Mouse (Mus musculus): ENCODE results near the gene Gm10961. TPM values are rescaled to one million over a fixed set of nuclear protein-coding genes. Genes with fewer than 3 reads are reported as not detected.

Gene Gm10961
- polyA plus RNA-seq, 1 experiment from 2014 or later: not detected

DNA sequence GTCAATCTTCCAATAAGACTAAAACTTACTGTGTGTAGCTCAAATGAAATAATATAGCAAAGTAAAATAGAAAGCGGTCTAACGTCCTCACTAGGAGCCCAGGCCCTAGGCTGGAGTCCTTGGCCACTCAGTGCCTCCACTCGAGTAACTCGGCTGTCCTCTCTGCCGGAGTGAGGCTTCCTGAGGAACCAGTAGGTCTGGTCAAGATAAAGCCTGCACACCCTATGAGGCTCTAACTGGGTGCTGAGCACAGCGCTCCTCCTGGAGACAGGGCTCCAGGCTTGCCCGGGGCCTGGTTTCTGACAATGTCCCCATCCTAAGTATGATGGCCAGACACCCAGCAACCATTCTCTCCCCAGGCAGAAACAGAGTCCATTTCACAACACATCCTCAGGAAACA lies 8.6 kb upstream of the Gm10961 start:
- H3K36me3 ChIP-seq (ENCODE audit: control insufficient read depth, insufficient read depth, low read length): peaks cover 35% of the 10 kb centered on the region

DNA sequence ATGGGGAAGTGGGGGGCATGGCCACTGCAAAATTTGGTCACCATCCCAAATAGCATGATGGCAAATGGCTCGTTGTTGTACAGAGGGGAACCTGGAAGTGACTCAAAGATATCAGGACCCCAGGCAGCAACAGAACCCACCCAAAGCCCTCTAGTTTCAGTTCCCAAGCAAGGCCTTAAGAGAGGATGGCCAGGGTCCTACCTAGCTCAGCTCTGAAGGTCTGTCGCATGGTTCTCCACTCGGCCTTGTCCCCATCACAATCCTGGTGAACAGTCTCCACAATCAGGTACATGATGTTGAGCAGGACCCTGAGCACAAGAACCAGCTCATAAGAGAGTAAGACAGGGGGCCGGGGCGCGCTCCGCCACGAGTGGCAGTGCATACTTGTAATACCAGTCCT lies 6.7 kb upstream of the Gm10961 start:
- DNase-seq (ENCODE audit: low spot score) (no peak), ATAC-seq (ENCODE audit: insufficient number of reproducible peaks, low FRiP score, low TSS enrichment, low read depth) (no peak)
- over 99% methylated on average over 8 of the region's 8 CpGs for WGBS
- no peaks in the 10 kb centered on the region for H3K9me3 ChIP-seq (ENCODE audit: control insufficient read depth, low read length)
- H3K27ac ChIP-seq (replicated peaks; ENCODE audit: low read depth, low read length): no peak overlapping the region
- H3K9ac ChIP-seq (ENCODE audit: low read length): no peak overlapping the region
- peaks cover 29% of the 10 kb centered on the region; the same call in 1 of the 2 replicates for H3K36me3 ChIP-seq (ENCODE audit: control insufficient read depth, insufficient read depth, low read length)
- H3K27me3 ChIP-seq (ENCODE audit: control insufficient read depth, insufficient read depth, low read length): no peaks in the 10 kb centered on the region
- H3K4me3 ChIP-seq (ENCODE audit: low read depth, low read length): no peak overlapping the region
- no peak overlapping the region for H3K4me2 ChIP-seq (ENCODE audit: low read depth, severe bottlenecking)
- no peaks in the 10 kb centered on the region for H3K4me1 ChIP-seq (ENCODE audit: control insufficient read depth, insufficient read depth, low read length)

More for the DNA sequence above, 8.6 kb upstream of the Gm10961 start:
- Histone ChIP-seq H3K9me3 (ENCODE audit: control insufficient read depth, low read length) (no peaks in the 10 kb centered on the region), H3K4me3 (ENCODE audit: low read depth, low read length) (no peak overlapping the region), H3K27ac (replicated peaks; ENCODE audit: low read depth, low read length) (no peak overlapping the region), H3K9ac (ENCODE audit: low read length) (no peak overlapping the region), H3K27me3 (ENCODE audit: control insufficient read depth, insufficient read depth, low read length) (no peaks in the 10 kb centered on the region), H3K4me2 (ENCODE audit: low read depth, severe bottlenecking) (no peak overlapping the region), H3K4me1 (ENCODE audit: control insufficient read depth, insufficient read depth, low read length) (no peaks in the 10 kb centered on the region)
- DNase-seq (ENCODE audit: low spot score) (no peak), ATAC-seq (ENCODE audit: insufficient number of reproducible peaks, low FRiP score, low TSS enrichment, low read depth) (no peak)
- whole genome bisulfite sequencing: 94% methylated on average over 7 of the region's 7 CpGs

DNA sequence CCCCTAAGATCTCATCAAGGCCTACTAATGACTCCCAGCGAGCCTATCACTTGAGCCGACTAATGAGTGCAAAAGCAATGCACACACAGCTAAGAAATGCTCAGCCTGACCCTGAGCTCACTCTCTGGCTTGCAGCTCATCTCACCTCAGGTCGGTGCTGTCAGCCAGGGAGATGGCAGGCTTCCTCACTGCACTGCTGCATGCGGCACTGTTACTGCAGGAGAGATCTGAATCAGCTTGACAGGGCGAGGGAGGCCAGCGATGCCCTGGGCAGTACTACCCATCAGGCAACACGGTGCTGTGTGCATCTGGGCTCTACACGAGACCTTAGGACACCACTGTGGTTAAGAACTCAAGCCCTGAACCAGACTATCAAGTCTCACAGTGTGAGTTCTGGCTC lies 5.6 kb upstream of the Gm10961 start:
- WGBS: 92% methylated on average over 8 of the region's 8 CpGs
- no peak for ATAC-seq (ENCODE audit: insufficient number of reproducible peaks, low FRiP score, low TSS enrichment, low read depth)
- Histone ChIP-seq H3K27me3 (ENCODE audit: control insufficient read depth, insufficient read depth, low read length) (no peaks in the 10 kb centered on the region), H3K27ac (replicated peaks; ENCODE audit: low read depth, low read length) (no peak overlapping the region), H3K9me3 (ENCODE audit: control insufficient read depth, low read length) (no peaks in the 10 kb centered on the region), H3K4me2 (ENCODE audit: low read depth, severe bottlenecking) (no peak overlapping the region), H3K9ac (ENCODE audit: low read length) (no peak overlapping the region), H3K36me3 (ENCODE audit: control insufficient read depth, insufficient read depth, low read length) (peaks cover 26% of the 10 kb centered on the region; the same call in 1 of the 2 replicates), H3K4me1 (ENCODE audit: control insufficient read depth, insufficient read depth, low read length) (no peaks in the 10 kb centered on the region; the same call in 1 of the 2 replicates), H3K4me3 (ENCODE audit: low read depth, low read length) (no peak overlapping the region)
- no peak for DNase-seq (ENCODE audit: low spot score)

DNA sequence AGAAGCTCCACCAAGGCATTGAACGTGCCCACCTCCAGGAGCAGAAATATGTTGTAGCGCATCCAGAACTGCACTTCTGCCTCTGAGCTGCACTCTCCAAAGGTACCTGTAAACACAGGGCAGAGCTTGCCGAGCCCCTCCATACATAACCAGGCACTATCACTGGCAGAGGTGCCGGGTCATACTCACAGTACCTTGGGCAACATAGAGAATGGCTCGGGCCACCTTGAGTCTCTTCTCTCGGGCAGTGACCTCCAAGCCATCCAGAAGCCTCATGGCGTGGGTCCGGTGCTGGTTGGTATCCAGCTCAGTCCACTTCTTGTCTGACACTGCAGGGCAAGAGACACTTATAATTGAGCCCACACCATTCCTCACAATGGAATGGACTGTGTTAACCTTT lies 4.4 kb upstream of the Gm10961 start:
- Histone ChIP-seq H3K4me2 (ENCODE audit: low read depth, severe bottlenecking) (no peak overlapping the region), H3K36me3 (ENCODE audit: control insufficient read depth, insufficient read depth, low read length) (peaks cover 20% of the 10 kb centered on the region; the same call in 1 of the 2 replicates), H3K27me3 (ENCODE audit: control insufficient read depth, insufficient read depth, low read length) (no peaks in the 10 kb centered on the region), H3K4me3 (ENCODE audit: low read depth, low read length) (no peak overlapping the region), H3K9me3 (ENCODE audit: control insufficient read depth, low read length) (no peaks in the 10 kb centered on the region), H3K9ac (ENCODE audit: low read length) (no peak overlapping the region), H3K27ac (replicated peaks; ENCODE audit: low read depth, low read length) (no peak overlapping the region), H3K4me1 (ENCODE audit: control insufficient read depth, insufficient read depth, low read length) (no peaks in the 10 kb centered on the region; the same call in 1 of the 2 replicates)
- DNase-seq (ENCODE audit: low spot score) (no peak), ATAC-seq (ENCODE audit: insufficient number of reproducible peaks, low FRiP score, low TSS enrichment, low read depth) (no peak)
- 95% methylated on average over 8 of the region's 8 CpGs for WGBS

DNA sequence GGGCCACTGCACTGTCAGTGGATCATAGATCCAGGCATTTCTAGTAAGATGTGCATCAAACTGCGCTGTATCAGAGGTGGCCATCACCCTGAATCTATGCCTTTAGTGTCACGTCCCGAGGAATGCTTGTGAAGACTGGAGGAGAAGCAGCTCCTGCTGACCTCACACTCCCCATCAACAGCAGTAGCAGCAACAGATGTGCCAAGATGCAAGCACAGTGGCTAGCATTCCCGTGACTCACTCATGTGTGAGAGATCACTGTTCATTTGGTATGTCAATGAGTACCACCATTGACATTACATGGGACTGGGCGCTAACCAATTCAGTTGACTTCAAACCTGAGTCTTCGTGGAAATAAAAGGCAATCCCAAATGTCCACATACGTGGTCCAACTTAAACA lies 3.5 kb upstream of the Gm10961 start:
- no peak for ATAC-seq (ENCODE audit: insufficient number of reproducible peaks, low FRiP score, low TSS enrichment, low read depth)
- DNase-seq (ENCODE audit: low spot score): no peak
- Histone ChIP-seq H3K4me3 (ENCODE audit: low read depth, low read length) (no peak overlapping the region), H3K36me3 (ENCODE audit: control insufficient read depth, insufficient read depth, low read length) (peaks cover 18% of the 10 kb centered on the region; the same call in 1 of the 2 replicates), H3K27me3 (ENCODE audit: control insufficient read depth, insufficient read depth, low read length) (no peaks in the 10 kb centered on the region), H3K9me3 (ENCODE audit: control insufficient read depth, low read length) (no peaks in the 10 kb centered on the region), H3K27ac (replicated peaks; ENCODE audit: low read depth, low read length) (no peak overlapping the region), H3K9ac (ENCODE audit: low read length) (no peak overlapping the region), H3K4me2 (ENCODE audit: low read depth, severe bottlenecking) (no peak overlapping the region), H3K4me1 (ENCODE audit: control insufficient read depth, insufficient read depth, low read length) (no peaks in the 10 kb centered on the region; the same call in 1 of the 2 replicates)
- 88% methylated on average over 7 of the region's 7 CpGs for WGBS

DNA sequence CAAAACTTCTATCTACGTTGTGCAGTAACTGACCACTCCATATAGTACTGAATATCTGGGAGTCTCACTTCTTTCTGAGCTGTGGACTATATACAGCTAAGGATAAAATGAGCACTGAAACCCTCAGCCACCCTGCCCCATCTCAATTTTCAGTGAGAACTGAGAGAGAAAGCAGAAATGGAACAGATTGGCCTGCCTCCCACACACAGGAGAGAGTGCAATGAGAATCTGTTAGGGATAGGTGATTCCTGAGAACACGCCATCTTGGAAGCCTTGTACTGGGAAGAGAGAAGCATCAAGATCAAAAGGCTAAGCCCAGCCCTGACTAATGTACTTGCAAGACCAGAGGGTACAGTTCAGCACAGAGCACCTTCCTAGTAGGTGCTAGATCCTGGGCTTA lies 2.6 kb upstream of the Gm10961 start:
- H3K9ac ChIP-seq (ENCODE audit: low read length): no peak overlapping the region
- 94% methylated on average over 2 of the region's 2 CpGs for WGBS

DNA sequence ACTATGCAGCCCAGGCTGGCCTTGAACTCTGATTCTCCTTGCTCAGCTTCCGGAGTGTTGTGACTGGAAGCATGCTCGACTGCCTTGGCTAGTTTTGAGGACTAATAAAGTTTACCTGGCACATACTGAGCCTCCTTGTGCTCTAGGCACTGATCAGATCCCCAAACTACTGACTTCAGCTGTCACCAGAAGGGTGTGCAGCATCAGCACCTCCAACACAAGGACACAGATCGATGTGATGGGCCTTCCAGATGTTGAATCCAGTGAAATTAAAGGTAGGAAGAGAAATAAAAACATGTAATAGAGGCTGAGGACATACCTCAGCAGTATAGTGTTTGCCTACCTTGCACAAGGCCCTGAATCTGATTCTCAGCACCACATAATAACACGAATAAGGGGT lies 1.7 kb upstream of the Gm10961 start:
- Histone ChIP-seq H3K4me2 (ENCODE audit: low read depth, severe bottlenecking) (no peak overlapping the region), H3K4me1 (ENCODE audit: control insufficient read depth, insufficient read depth, low read length) (no peaks in the 10 kb centered on the region; the same call in 1 of the 2 replicates), H3K4me3 (ENCODE audit: low read depth, low read length) (no peak overlapping the region), H3K27ac (replicated peaks; ENCODE audit: low read depth, low read length) (no peak overlapping the region), H3K27me3 (ENCODE audit: control insufficient read depth, insufficient read depth, low read length) (no peaks in the 10 kb centered on the region), H3K9me3 (ENCODE audit: control insufficient read depth, low read length) (no peaks in the 10 kb centered on the region), H3K9ac (ENCODE audit: low read length) (no peak overlapping the region), H3K36me3 (ENCODE audit: control insufficient read depth, insufficient read depth, low read length) (peaks cover 16% of the 10 kb centered on the region; the same call in 1 of the 2 replicates)
- ATAC-seq (ENCODE audit: insufficient number of reproducible peaks, low FRiP score, low TSS enrichment, low read depth) (no peak), DNase-seq (ENCODE audit: low spot score) (no peak)
- 91% methylated on average over 4 of the region's 4 CpGs for WGBS

More for the DNA sequence above, 2.6 kb upstream of the Gm10961 start:
- H3K27me3 ChIP-seq (ENCODE audit: control insufficient read depth, insufficient read depth, low read length): no peaks in the 10 kb centered on the region
- no peak overlapping the region for H3K4me3 ChIP-seq (ENCODE audit: low read depth, low read length)
- DNase-seq (ENCODE audit: low spot score): no peak
- peaks cover 18% of the 10 kb centered on the region; the same call in 1 of the 2 replicates for H3K36me3 ChIP-seq (ENCODE audit: control insufficient read depth, insufficient read depth, low read length)
- no peaks in the 10 kb centered on the region; the same call in 1 of the 2 replicates for H3K4me1 ChIP-seq (ENCODE audit: control insufficient read depth, insufficient read depth, low read length)
- H3K9me3 ChIP-seq (ENCODE audit: control insufficient read depth, low read length): no peaks in the 10 kb centered on the region
- no peak overlapping the region for H3K27ac ChIP-seq (replicated peaks; ENCODE audit: low read depth, low read length)
- no peak overlapping the region for H3K4me2 ChIP-seq (ENCODE audit: low read depth, severe bottlenecking)
- ATAC-seq (ENCODE audit: insufficient number of reproducible peaks, low FRiP score, low TSS enrichment, low read depth): no peak

DNA sequence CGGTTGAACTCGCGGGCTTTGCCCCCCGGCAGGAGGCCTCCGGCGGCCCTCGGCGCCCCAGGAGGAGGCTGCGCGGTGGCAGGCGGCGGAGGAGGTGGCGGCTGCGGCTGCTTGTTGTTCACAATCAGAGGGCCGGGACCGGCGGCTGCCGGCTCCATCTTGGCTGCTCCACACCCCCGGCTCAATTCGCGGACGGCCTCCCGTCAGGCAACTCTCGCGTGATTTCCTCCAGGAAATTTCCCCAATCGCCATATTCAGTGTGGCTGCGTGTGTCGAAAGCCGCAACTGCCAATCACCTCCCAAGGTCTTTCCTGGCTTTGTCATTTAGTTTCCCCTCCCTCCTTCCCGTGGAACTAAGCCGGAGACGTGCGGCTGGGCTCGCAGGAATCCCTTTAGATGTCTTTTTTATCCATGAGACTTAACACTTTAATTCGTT lies 419 bp downstream of the Gm10961 start, which contains the start of gene Strip1:
Gene Strip1, minus strand, starts transcription at position 172 of the 436 bp plus-strand sequence.
- DNase-seq (ENCODE audit: low spot score): peak; percentile 95
- Histone ChIP-seq H3K27ac (replicated peaks; ENCODE audit: low read depth, low read length) (peak within 1 kb of the TSS; percentile 76), H3K9ac (ENCODE audit: low read length) (peak within 1 kb of the TSS; percentile 97), H3K9me3 (ENCODE audit: control insufficient read depth, low read length) (no peaks in the 10 kb centered on the region), H3K4me2 (ENCODE audit: low read depth, severe bottlenecking) (peak within 1 kb of the TSS; percentile 72), H3K4me3 (ENCODE audit: low read depth, low read length) (peak within 1 kb of the TSS; percentile 98), H3K36me3 (ENCODE audit: control insufficient read depth, insufficient read depth, low read length) (0 out of 2 replicates have a peak, but pooled peaks cover 4% of the 10 kb centered on the region), H3K27me3 (ENCODE audit: control insufficient read depth, insufficient read depth, low read length) (no peaks in the 10 kb centered on the region), H3K4me1 (ENCODE audit: control insufficient read depth, insufficient read depth, low read length) (no peaks in the 10 kb centered on the region; the same call in 1 of the 2 replicates)
- peak; percentile 91 for ATAC-seq (ENCODE audit: insufficient number of reproducible peaks, low FRiP score, low TSS enrichment, low read depth)
- under 1% methylated on average over 27 of the region's 35 CpGs for WGBS

DNA sequence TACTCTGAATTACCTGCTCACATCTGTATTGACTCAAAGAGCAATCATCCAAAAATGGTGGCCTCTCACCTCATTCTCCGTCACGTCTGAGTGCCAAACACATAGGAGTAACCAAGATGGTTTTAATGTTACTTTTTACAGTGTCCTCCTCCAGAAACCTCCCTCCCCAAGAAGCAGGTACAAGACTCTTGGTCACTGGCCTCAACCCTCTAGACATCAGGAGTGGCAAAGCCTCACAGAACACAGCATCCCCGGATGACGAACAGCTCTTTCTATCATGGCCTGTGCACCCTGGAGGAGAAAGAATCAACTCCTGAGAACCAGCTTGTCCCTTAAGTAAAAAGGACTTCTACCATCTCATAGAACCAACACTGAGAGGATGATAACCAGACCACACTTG lies 1.7 kb downstream of the Gm10961 start:
- Histone ChIP-seq H3K4me1 (ENCODE audit: control insufficient read depth, insufficient read depth, low read length) (no peaks in the 10 kb centered on the region; the same call in 1 of the 2 replicates), H3K27me3 (ENCODE audit: control insufficient read depth, insufficient read depth, low read length) (no peaks in the 10 kb centered on the region), H3K27ac (replicated peaks; ENCODE audit: low read depth, low read length) (no peak overlapping the region), H3K9me3 (ENCODE audit: control insufficient read depth, low read length) (no peaks in the 10 kb centered on the region), H3K36me3 (ENCODE audit: control insufficient read depth, insufficient read depth, low read length) (0 out of 2 replicates have a peak, but pooled peaks cover 2% of the 10 kb centered on the region), H3K4me3 (ENCODE audit: low read depth, low read length) (no peak overlapping the region), H3K4me2 (ENCODE audit: low read depth, severe bottlenecking) (no peak overlapping the region), H3K9ac (ENCODE audit: low read length) (no peak overlapping the region)
- WGBS: 77% methylated on average over 4 of the region's 4 CpGs
- no peak for DNase-seq (ENCODE audit: low spot score)
- ATAC-seq (ENCODE audit: insufficient number of reproducible peaks, low FRiP score, low TSS enrichment, low read depth): no peak
